Mouse (Mus musculus) T-cell, adult 2 months (primary cell): ENCODE measurements at regions not wholly inside any gene's neighbourhood (a gene's known extent, or its start where the extent isn't known, plus 50 kb on each side); places are given as distances from the start of the nearest gene placed in this dataset.
"Not testable (repeated sequence)": the region's sequence is repeated elsewhere in the genome, so short reads cannot be mapped to it uniquely, and the experiment has no call there.

Source experiments
- DNase-seq: peaks from one replicate; pipeline ENCODE4 v3.0.0; 2022; ENCODE audit warnings: low spot score

DNA sequence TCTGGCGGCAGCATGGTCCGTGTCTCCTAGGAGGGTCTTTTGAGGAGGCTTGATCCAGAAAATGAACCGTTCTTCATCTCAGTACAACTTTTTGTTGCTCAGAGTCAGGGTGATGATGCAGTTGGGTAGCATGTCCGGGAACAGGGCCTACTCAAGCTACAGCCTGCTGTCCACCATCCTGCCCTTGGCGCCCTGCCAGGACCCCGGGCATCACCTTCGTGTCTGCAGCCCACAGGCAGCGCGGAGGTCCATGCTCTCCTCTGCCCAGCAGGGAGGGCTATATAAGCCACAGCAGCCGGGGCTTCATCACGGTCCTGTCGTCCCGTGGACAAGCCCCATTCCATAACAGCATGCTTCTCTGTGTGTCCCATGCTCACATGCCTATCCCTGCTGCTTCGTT lies 107.1 kb upstream of the Klf3 start:
- no peak for DNase-seq

DNA sequence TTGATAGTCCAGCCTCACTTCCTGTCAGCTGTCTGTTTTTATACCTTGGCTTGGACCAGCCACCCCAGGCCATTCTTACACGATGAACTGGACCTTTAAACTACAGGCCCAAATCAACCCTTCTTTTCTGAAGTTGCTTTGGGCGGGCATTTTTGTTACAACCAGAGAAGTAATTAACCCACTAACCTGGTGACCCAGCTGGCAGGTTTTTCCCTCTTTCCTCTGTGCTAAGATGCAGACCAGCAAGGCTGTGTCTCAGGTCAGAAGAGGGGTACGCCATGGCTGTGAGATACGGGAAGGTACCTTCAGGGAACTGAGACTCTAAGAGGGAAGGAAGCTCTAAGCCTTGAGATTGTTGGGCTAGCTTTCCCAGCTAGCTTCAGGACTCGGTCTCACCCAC lies 105.7 kb upstream of the Klf3 start:
- DNase-seq, result no peak

DNA sequence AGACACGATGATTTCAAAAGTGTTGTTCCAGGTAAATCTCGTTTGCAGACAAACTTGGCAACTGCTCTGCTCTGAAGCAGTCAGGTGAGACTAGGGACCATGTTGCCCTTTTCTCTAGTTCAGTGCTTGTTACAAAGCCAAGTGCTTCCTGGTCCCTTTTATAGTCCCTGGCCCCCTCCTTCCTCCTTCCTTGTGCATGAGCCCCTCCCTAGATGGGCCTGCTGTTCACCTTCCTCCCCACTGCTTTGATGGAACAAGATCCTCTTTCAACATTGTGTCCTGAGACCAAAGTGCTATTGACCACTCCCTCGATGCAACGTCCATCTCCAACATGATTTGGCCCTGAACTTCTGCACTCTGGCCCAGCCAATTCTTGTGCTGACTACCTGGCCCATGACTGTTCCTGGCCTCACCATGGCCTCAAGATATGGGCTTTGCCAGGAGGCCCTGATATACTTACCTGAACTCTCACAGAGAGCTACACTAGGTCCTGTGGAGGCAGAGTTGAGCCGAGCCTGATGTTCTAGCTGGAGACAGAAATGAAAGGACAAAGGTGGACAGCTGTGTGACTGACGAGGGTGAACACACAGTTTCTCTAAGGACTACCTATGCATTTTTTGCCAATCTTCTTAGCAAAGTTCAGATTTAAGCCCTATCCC lies 104.6 kb upstream of the Klf3 start:
- no peak for DNase-seq

DNA sequence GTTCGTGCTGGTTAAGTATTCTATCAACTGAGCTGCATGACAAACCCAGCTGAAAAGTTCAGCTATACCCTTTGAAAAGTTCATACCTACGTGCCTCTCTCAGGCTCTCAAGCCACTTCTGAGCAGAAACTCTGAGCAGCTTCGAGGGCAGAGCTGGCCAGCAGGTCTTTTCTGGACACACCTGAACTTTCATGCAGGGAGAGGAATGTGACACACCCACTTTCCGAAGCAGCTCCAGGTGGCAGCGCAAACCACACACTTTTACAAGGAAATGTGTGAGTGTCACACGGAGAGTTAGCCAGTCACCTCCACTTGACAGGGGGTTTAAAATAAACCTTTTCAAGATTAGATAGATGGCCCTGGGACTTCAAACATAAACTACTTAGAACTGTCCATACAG lies 103.2 kb upstream of the Klf3 start:
- no peak for DNase-seq

DNA sequence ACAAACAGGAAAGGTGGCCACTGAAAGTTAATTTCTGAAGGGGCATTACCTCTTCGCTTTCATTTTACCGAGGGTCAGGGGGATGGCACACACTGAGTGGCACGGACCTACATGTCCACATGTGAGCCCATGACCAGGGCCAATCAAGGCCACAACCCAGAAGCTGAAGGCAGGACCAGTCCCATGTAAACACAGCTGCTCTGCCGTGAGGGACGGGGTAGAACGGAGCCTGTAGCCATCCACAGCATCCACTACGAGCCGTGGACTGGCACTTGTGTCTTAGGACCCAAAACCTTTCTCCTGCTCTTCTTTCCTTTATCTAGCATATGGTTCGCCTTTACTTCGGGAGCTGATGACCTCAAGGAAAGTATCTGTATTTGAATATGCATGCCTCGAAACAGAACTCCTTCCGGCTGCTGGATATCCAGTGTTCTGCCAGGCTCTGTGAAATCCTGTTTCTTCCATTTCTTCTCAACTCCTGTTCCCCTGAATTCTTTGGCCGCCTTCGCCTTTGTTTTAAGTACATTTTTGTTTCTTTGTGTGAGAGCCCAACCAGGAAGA lies 101.9 kb upstream of the Klf3 start:
- DNase-seq, result no peak

DNA sequence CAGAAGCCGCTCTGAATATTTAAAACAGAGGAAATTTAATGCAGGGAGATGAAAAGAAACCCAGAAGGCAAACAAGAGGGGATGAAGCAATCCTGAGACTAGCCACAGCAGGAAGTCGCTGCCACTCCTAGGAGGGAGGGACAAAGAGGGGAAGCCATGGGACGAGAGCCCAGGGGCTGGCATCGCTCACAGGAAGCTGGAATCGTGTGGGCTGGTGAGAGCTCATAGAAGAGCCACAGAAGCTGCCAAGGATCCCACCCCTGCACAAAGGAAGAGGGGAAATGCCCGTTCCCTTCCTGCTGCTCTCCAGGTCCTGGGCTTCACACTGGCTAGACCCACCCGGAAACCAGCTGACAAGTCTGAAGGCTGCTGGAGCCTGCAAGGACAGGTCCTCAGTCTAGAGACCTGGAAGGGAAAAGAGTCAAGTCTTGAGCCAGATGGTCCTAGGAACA lies 101.4 kb upstream of the Klf3 start:
- DNase-seq, result peak; percentile 26

DNA sequence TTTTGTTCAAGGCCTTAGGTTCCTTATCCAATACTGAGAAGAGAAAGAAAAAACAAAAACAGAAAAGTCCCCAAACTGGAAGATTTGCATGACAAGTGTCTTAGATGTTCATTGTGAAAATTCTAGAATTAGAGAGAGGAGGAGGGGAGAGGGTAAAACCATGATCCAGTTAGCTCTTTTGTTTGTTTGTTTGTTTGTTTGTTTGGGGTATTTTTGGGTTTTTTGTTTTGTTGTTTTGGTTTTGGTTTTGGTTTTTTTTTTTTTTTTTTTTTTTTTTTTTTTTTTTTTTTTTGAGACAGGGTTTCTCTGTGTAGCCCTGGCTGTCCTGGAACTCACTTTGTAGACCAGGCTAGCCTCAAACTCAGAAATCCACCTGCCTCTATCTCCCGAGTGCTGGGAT lies 100.8 kb upstream of the Klf3 start:
- not testable (repeated sequence) for DNase-seq

DNA sequence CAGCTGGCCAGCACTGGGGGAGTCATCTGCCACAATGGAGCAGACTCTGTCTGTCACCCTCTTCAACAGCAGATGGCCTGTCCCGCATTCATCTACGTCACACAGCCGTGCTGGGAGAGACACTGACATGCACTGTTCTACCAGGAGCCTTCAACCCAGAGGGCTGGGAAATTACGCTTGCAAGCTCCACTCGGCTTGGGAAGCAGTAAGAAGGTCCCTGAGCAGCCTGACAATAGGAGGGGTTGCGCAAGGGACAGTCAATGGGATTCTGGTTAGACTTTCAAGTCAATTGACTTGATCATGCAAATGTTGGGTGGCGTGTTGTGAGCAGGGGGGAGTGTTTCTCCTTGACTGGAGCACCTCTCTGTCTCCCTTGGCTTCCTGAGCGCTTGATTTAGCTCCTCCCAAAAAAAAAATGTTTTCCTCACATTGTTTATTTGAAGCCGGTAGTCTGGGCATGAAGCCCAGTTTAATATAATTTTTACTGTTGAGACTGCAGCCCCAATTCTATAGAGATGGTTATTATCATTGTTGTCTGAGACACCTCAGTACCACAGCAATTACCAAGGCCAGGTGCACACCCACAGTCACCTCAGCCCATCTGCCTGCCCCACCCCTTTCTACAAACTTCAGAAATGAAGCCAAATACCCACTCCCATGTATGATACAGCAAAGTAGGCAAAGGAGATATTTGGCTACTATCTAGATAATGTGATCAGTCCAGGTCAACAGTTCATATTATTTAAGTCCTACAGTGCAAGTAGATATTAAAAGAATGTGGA lies 99.9 kb upstream of the Klf3 start:
- no peak for DNase-seq

DNA sequence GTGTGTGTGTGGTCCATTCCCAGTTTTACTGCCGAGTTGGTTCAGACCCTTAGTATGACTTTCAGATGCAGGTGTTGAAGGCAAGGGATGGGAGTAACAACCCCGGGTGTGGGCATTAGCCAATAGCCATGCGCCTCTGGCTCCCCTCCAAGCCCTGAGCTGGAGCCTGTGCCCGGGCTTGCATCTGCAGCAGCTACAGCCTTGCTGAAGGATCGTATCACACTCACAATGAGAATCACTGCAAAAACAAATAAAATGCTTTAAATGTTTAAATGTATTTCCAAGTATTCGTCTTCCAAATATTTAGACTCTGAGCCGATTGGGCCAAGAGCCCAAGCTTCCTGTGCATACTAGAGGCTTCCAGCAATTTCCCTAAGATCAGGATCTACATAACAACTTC lies 99.0 kb upstream of the Klf3 start:
- DNase-seq, result no peak

DNA sequence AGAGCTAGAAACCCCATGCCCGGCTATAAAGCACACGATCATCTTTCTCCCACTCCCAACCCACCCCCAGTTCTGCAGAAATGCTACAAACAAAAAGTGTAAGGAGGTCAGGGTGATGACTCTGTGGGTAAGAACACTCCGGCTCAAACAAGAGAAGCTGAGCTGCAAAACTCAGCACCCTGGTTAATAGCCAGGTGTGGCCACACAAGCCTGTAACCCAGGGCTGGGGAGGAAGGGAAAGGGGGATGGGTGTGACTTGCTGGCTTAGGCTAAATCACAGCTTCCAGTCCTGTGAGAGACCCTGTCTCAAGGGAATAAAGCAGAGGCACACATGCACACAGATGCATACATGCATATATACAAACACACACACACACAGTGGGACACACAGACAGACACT lies 96.6 kb upstream of the Klf3 start:
- no peak for DNase-seq

DNA sequence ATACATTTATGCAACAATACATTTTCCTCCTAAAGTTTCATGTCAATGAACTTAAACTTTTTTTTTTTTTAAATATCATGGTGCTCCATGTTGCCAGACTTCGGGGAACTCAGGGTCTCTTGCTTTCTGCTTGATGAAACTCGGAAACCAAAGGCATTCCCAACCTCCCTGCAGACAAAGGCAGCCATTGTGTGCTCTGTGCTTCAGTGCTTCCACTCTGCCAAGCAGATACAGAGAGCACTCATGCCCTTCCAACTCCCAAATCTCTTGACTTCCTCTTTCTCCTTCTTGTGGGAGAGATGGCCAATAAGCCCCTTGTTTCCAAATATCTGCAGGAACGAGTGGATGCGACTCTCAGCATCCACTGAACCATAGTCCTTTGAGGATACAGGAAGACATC lies 94.0 kb upstream of the Klf3 start:
- DNase-seq, result no peak

DNA sequence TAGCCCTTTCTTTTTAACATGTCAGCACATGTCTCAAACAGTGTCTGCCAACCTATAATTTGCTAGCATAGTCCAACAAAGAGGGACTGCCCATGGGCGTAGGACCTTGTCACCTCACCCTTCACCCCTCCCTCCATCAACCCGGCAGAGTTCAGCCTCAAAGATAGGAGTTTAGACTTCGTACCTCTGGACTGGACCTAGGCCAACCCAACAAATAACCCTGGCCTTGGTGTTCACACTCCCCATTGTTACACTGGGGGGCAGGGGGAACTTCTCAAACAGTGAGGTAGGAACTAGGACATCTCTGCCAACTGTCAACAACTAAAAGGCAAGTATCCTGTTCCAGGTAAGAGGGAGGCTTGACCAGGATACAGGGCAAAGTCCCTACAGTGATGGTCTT lies 93.0 kb upstream of the Klf3 start:
- no peak for DNase-seq

DNA sequence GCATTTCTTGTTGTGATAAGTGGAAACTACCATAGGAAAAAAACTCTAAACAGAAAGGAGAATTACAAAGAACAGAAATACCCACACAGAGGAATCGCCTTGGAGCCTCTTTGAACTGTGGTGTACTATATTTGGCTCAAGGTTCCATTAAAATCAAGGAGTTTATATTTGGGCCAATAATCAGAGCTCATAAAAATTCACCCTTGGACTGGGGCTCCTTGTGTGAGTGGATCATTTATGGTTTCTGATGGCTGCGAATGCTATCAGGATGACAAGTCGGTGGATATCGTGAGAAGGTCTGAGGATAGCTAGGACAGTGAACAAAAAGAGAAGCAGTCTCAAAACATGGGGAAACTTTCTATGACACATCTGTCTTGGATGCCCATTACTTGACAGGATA lies 92.2 kb upstream of the Klf3 start:
- DNase-seq, result no peak

DNA sequence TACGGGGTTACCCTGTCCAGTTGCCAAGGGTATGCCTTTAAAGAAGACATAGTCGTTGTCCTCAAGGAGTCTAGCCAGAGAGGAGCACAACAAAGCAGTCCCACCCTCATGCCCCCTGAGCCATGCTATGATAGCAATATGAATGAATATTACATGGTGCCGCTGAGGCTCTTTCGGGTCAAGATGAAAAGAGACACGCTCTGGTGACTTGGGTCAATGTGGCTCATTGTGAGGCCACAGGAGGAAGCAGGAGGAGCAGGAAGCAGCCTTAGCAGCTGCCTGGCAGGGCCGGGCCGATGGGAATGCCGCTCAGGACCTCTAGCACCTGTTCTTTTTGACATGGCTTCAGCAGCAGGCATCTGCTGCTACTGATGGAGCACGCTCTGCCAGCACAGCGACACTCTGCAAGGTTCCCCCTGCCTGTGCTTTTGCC lies 89.0 kb upstream of the Klf3 start:
- DNase-seq, result no peak

DNA sequence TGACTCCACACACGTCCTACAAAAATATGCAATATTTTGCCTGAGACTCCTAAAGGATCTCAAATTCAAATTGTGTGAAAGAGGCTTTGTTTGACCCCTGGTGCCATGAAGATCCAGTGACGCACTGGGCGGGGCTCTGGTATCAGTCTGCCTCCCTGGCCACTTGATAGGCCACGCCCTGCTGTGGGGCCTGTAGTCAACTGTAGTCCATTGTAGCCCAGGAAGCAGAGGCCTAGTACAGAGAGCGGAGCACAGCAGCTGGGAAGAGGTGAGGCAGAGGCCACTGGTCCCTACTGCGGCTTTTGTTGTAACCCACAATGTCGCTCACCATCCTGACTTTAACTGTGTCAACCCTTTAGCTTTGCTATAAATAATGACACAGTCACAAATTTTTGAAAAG lies 88.5 kb upstream of the Klf3 start:
- no peak for DNase-seq

DNA sequence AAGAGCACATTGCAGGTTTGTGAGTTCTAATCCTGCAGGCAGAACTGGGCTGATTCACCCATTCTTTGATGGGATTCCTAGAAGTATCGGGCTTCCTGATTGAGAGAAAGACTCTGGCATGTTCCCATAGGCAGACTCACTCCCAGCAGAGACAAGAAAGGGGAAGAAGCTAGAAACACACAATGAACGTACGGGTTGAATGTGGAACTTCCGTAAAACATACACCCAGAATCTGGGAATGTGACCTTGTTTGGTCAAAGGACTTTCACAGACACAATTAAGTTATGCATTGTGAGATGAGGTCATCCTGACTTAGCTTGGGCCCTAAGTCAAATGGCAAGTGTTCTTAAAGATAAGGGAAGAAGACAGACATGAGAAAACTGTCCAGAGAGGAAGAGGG lies 86.6 kb upstream of the Klf3 start:
- no peak for DNase-seq

DNA sequence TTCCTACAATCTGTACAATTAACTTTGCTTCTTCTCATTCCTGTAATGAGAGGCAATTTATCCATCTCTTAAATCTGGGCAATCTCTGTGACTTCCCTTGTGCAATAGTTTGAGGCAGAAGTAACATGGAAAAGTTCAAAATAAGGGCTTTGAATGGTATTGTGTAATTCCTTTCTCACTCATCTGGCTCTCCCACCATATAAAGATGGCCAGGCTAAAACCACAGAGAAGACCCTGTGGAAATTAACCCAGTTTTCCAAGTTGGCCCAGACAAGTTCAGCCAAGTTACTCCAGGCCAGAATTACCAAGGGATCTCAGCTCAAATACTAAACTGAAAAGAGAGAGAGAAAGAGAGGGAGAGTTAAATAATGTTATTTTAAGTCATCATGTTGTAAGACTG lies 81.0 kb upstream of the Klf3 start:
- no peak for DNase-seq

DNA sequence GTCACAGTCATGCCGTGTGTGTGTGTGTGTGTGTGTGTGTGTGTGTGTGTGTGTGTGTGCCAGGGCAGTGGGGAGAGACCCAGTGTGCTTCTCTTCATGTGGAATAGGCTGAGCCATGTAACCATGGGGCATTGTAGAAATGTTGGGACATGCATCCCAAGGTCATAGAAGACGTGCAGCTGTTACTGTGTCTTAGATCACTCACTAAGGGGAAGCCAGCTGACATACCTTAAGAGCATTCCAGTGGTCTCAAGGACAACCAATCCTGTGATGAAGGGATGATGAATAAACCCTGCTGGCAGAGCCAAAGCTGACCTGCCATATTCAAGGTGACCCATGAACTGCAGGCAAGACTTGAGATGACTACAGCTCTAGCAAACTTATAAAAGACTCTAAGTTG lies 75.3 kb upstream of the Klf3 start:
- no peak for DNase-seq

DNA sequence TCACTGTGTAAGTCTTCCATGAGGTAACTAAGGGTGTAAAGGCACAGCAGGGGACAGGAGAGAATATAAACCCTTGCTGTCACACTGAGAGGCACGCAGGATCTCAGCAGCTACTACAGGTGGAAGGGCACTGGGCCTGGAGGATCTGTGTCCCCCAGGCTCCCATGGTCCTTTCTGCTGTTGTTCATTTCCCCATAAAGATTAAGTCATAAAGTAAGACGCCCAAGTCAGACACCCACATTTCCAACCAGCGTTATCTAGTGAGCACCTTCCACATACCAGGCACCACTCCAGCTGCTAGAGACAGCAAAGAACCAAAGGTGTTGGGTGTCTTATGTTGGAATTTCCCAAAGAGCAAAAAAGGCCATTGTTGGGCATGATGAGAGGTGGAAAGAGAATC lies 70.8 kb upstream of the Klf3 start:
- DNase-seq, result no peak

DNA sequence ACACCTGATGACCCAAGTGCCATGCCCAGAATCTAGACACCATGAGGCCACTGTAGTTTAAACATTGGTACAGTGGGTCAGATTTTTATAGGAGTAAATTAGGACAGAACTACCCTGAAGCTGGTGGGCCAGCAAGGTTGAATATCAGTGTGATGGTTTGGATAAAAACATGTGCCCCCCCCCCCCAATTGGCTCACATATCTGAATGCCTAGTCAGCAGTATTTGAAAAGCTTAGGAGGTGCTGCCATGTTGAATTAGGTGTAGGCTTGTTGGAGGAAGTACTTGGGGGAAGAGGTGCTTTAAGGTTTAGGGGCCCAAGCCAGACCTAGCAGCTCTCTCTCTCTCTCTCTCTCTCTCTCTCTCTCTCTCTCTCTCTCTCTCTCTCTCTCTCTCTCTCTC lies 66.2 kb upstream of the Klf3 start:
- DNase-seq, result no peak

DNA sequence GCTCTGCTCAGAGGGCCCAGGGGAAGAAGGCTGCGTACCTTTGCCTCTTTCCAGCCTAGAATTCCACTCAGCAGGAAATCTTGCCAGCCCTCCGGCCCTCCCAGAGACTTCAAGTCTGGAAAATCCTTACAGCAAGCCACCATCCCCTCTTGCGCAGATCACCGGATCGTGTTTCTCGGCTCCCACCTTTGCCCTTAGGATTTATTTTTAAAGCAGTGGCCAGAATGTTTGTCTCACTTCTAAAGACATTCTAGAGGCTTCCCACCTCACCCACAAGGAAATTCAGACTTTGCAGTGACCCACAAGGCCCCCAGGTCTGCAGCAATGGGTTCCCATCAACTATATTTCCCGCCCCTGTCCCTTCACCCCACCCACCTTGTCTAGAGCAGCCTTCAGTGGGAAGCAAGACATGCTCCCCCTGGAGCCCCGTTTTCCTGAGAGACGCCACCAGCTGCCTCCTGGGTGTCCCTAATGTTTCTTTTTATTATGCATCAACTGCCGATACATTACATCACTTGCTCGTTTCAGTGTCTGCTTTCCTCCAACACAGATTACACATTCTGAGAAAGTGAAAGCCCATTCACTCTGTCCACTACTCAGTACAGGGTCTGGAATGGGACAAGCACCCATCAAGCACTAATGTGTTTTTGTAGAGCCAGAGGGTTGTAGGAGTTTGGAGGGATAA lies 65.0 kb upstream of the Klf3 start:
- no peak for DNase-seq

DNA sequence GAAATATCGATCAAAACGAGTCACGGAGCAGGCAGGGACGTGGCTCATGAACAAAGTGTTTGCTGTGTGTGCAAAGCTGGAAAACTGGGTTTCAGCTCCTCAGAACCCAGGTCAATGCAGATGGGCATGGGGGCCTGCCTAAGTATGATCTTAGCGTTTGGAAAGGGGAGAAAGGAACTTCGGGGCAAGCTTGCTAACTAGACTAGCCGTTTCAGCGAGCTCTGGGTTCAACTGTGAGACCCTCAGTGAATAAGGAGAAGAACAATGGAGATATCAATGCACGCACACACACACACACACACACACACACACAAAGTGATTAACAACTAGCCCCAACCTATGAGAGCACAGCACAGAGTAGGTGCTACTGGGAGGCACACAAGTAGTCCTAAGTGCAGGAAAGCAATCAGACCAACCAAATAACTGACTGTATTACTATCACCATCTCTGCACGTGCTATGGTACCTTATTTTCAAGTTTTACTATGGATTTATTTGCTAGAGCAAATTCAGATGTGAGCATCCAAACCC lies 64.3 kb upstream of the Klf3 start:
- no peak for DNase-seq
